22 mouse cellular contexts compared by ENCODE assay signal in the genomic region with DNA sequence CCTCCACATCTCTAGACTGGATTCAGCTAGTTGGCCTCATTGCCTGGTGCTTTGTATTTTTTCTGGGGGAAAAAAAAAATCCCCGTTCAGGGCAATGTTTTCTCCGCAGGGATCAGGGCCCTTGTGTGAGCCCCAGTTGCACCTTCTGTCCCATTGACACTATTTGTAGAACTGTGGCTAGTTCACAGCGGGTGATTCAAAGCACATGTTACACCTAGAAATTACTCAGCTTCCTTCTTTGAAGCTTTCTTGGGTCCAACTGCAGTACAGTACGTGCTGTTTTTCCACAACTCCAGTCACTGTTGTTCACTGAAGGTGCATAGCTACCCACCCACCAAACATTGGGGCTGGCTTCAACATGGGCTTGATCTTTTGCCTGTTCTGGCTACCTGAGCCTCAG. TPM values are rescaled to one million over a fixed set of nuclear protein-coding genes. Genes with fewer than 3 reads are reported as not detected.
A peak's percentile ranks its signal among the peaks of the same experiment; 100 is the strongest.
DNase-seq lines count a peak whose midpoint lies in the region; TF ChIP-seq lines count a peak whose summit lies in the region.
"Had no signal": no experiment of that assay in that cellular context is flagged by ENCODE, and none has a peak within 500 bp of the region (broad histone marks: within the 10 kb centered on the region; RNA-seq: fewer than 3 reads in every experiment).

No protein-coding gene starts in this region.

- peak; percentile 23 for DNase-seq in cerebellum, adult 9-11 months
- DNase-seq in cerebellum, postnatal 14 days: no peak
- peak; percentile 58 for DNase-seq in CH12.LX (ENCODE audit: extremely low read depth)
- DNase-seq in brain, adult 2 months (ENCODE audit: low read depth, low spot score): peak; percentile 29
- DNase-seq in kidney, adult 9 months: no peak
- DNase-seq: adrenal gland, adult 8-10 months; adrenal gland, postnatal 14 days; adrenal gland, postnatal 36 days; cerebellum, adult 11 months; cerebellum, postnatal 10 days; cerebellum, postnatal 36 days; embryo, embryonic 11 days had no signal

- no peak for TF ChIP-seq POLR2A in CH12.LX (IDR thresholded peaks at IDR 0.05; ENCODE audit: low read depth, low read length)

- no peak overlapping the region for H3K4me3 ChIP-seq in CH12.LX (replicated peaks in 1 of 3; ENCODE audit: low read depth in 2 of 3, low read length in 2 of 3, poor library complexity in 1 of 3)
- H3K4me3 ChIP-seq: embryonic facial prominence, embryonic 13.5 days; embryonic facial prominence, embryonic 15.5 days; erythroblast, embryonic 14.5 days; forebrain, embryonic 10.5 days; forebrain, embryonic 12.5 days had no signal

- H3K79me2 ChIP-seq in CH12.LX (replicated peaks; ENCODE audit: control insufficient read depth, extremely low read depth, insufficient read depth, poor library complexity, severe bottlenecking): no peaks in the 10 kb centered on the region

- no peak; the same call in 1 of the 2 replicates for TF ChIP-seq RAD21 in CH12.LX (IDR thresholded peaks at IDR 0.05; ENCODE audit: low read depth, low read length)

- no peak overlapping the region for H3K4me2 ChIP-seq in CH12.LX (ENCODE audit: insufficient read depth, low read depth, poor library complexity, severe bottlenecking)
- H3K4me2 ChIP-seq: embryonic facial prominence, embryonic 13.5 days; embryonic facial prominence, embryonic 15.5 days; forebrain, embryonic 12.5 days had no signal

- peak; percentile 70; the same call in 1 of the 2 replicates for TF ChIP-seq EP300 in CH12.LX (IDR thresholded peaks at IDR 0.05; ENCODE audit: low read length)

- dilution Hi-C loops in CH12.LX (cut with MboI; ENCODE audit: extremely low pct_ligation_motif_present, extremely low pct_unique_long_range_greater_than_20kb, low sequenced_read_pairs): no loop called here

- H3K36me3 ChIP-seq in CH12.LX (replicated peaks in 1 of 2; ENCODE audit: control insufficient read depth in 1 of 2, insufficient read depth in 1 of 2, low read length in 1 of 2): no peaks in the 10 kb centered on the region
- H3K36me3 ChIP-seq: embryonic facial prominence, embryonic 13.5 days; embryonic facial prominence, embryonic 15.5 days; forebrain, embryonic 10.5 days; forebrain, embryonic 12.5 days; G1E had no signal

- H3K27me3 ChIP-seq in CH12.LX (replicated peaks): no peaks in the 10 kb centered on the region
- H3K27me3 ChIP-seq: embryonic facial prominence, embryonic 13.5 days; embryonic facial prominence, embryonic 15.5 days; forebrain, embryonic 12.5 days had no signal

- no peak overlapping the region for H3K9ac ChIP-seq in CH12.LX (ENCODE audit: insufficient read depth, low read depth)
- H3K9ac ChIP-seq: embryonic facial prominence, embryonic 13.5 days; embryonic facial prominence, embryonic 15.5 days; forebrain, embryonic 12.5 days had no signal

- in situ Hi-C loops in CH12.LX (cut with MboI; ENCODE audit: low pct_ligation_motif_present, low pct_unique_long_range_greater_than_20kb, low sequenced_read_pairs): no loop called here

- no peak for TF ChIP-seq CTCF in CH12.LX (conservative IDR thresholded peaks at IDR 0.05 in 1 of 2, IDR thresholded peaks at IDR 0.05 in 1 of 2; ENCODE audit: low read depth in 2 of 2, low read length in 2 of 2)

- no peak overlapping the region for H3K27ac ChIP-seq in CH12.LX (ENCODE audit: insufficient read depth, low read depth)
- H3K27ac ChIP-seq: embryonic facial prominence, embryonic 13.5 days; embryonic facial prominence, embryonic 15.5 days; forebrain, embryonic 10.5 days; forebrain, embryonic 12.5 days had no signal

- H3K4me1 ChIP-seq in CH12.LX (ENCODE audit: control insufficient read depth in 1 of 2, insufficient read depth in 2 of 2): peaks cover 12 to 39% of the 10 kb centered on the region in 2 experiments; a peak in 3 of 4 replicates
- H3K4me1 ChIP-seq: forebrain, embryonic 10.5 days; forebrain, embryonic 12.5 days had no signal

- no peaks in the 10 kb centered on the region for H3K9me3 ChIP-seq in CH12.LX (replicated peaks; ENCODE audit: low read length)
- H3K9me3 ChIP-seq: embryonic facial prominence, embryonic 13.5 days; embryonic facial prominence, embryonic 15.5 days; forebrain, embryonic 10.5 days; forebrain, embryonic 12.5 days; G1E had no signal

TF ChIP-seq in CH12.LX, 34 proteins besides CTCF, POLR2A, EP300 and RAD21:
- TF ChIP-seq ZNF384 (IDR thresholded peaks at IDR 0.05; ENCODE audit: low read depth, low read length): peak; percentile 18; the same call in 1 of the 2 replicates
- TF ChIP-seq ZC3H11A (IDR thresholded peaks at IDR 0.05; ENCODE audit: low read depth, low read length): no peak
- peak; percentile 62; the same call in 1 of the 2 replicates for TF ChIP-seq MAX (IDR thresholded peaks at IDR 0.05; ENCODE audit: low read length)
- TF ChIP-seq RCOR1 (conservative IDR thresholded peaks at IDR 0.05; ENCODE audit: low read depth, low read length): no peak
- TF ChIP-seq UBTF (IDR thresholded peaks at IDR 0.05; ENCODE audit: low read depth, low read length): no peak
- 0 out of 2 replicates have a peak, but pooled peaks have one; percentile 29 for TF ChIP-seq IRF4 (IDR thresholded peaks at IDR 0.05; ENCODE audit: low read depth, low read length)
- TF ChIP-seq MEF2A (IDR thresholded peaks at IDR 0.05; ENCODE audit: borderline replicate concordance, low read depth, low read length): peak; percentile 76
- peak; percentile 61; the same call in 1 of the 2 replicates for TF ChIP-seq ETS1 (conservative IDR thresholded peaks at IDR 0.05; ENCODE audit: low read depth, low read length)
- peak; percentile 50; the same call in 1 of the 2 replicates for TF ChIP-seq BHLHE40 (IDR thresholded peaks at IDR 0.05; ENCODE audit: low read depth, low read length)

RNA-seq across cellular contexts. Expression of a gene that starts 9.1 kb away (rescaled TPM):
- 0.08 TPM in 1 of 2 replicates, not detected in the other for total RNA-seq in CH12.LX (2012; rRNA removed)
- 0.42 TPM in 1 of 2 replicates, not detected in the other for total RNA-seq in CH12.LX (2014; rRNA removed)
- 0.17 TPM in 1 of 2 replicates, not detected in the other for polyA plus RNA-seq in CH12.LX (2012; ENCODE audit: insufficient read length, low read depth)
- total RNA-seq: adrenal gland, postnatal 14 days; common myeloid progenitor, adult 5-6 weeks; G1E had no signal
- polyA plus RNA-seq: activated CD4-positive, CD25-positive, alpha-beta regulatory T cell, adult 4 months; C2C12; erythroblast, embryonic 14.5 days; forebrain, embryonic 10.5 days; G1E; Patski had no signal

RNA-seq across cellular contexts. Expression of a gene that starts 58.3 kb away (rescaled TPM):
- total RNA-seq in CH12.LX (2012; rRNA removed): 50.5 and 62.1 TPM in 2 replicates
- total RNA-seq in CH12.LX (2014; rRNA removed): 55.5 and 57.1 TPM in 2 replicates
- polyA plus RNA-seq in CH12.LX (2012; ENCODE audit: insufficient read length, low read depth): 38.9 and 39.8 TPM in 2 replicates
- polyA plus RNA-seq: C2C12 had no signal

Comparison
In these comparisons a context has a peak if more than half of its experiments do, and no peak if none do; other contexts are left out.
1. DNase-seq: peak in cerebellum, adult 9-11 months (single experiment), CH12.LX (single experiment) and brain, adult 2 months (single experiment); none in cerebellum, postnatal 14 days (0 of 2) and kidney, adult 9 months (single experiment).